Mouse (Mus musculus): Measurements from ENCODE around the gene Napepld. TPM values are rescaled to one million over a fixed set of nuclear protein-coding genes. Genes with fewer than 3 reads are reported as not detected.

Gene Napepld
- polyA plus RNA-seq, 1 experiment from 2014 or later = 8.8 TPM

Other genes starting within 250 kb of the Napepld start
- 8.3 and 12.9 TPM in 2 replicates for gene Lrrc17, start 157.8 kb downstream of the Napepld start, polyA plus RNA-seq (2014; fragmentation: Nextera tagmentation; extraction: Ambion mirVana)
- not detected in 2 replicates for gene Fbxl13, start 55.8 kb downstream of the Napepld start, polyA plus RNA-seq (2014; fragmentation: Nextera tagmentation; extraction: Ambion mirVana)
- 79.2 and 84.5 TPM in 2 replicates for gene Armc10, start 55.6 kb downstream of the Napepld start, polyA plus RNA-seq (2014; fragmentation: Nextera tagmentation; extraction: Ambion mirVana)
- gene Pmpcb, start 35.7 kb upstream of the Napepld start, polyA plus RNA-seq (2014; fragmentation: Nextera tagmentation; extraction: Ambion mirVana) = 96.1 and 103 TPM in 2 replicates
- gene Dnajc2, start 83.9 kb upstream of the Napepld start, polyA plus RNA-seq (2014; fragmentation: Nextera tagmentation; extraction: Ambion mirVana) = 91.2 and 92.4 TPM in 2 replicates
- 245 and 260 TPM in 2 replicates for gene Psmc2, start 83.9 kb upstream of the Napepld start, polyA plus RNA-seq (2014; fragmentation: Nextera tagmentation; extraction: Ambion mirVana)
- gene Slc26a5, start 164.2 kb upstream of the Napepld start, polyA plus RNA-seq (2014; fragmentation: Nextera tagmentation; extraction: Ambion mirVana) = 0.08 TPM in 1 of 2 replicates, not detected in the other